Mouse (Mus musculus): ENCODE measurements around the gene Dbp. TPM values are rescaled to one million over a fixed set of nuclear protein-coding genes. Genes with fewer than 3 reads are reported as not detected.
A peak's percentile ranks its signal among the peaks of the same experiment; 100 is the strongest.

Dbp gene
- polyA plus RNA-seq, 1 experiment from 2014 or later: 4.7 TPM

GRCm38 (mm10) chr7:45741308-45741707 is 36.4 kb downstream of the Dbp start:
- no peaks in the 10 kb centered on the region for H3K36me3 ChIP-seq
- no peak overlapping the region for H3K4me3 ChIP-seq (replicated peaks)
- H3K9me3 ChIP-seq (replicated peaks): no peaks in the 10 kb centered on the region
- H3K4me2 ChIP-seq: 0 out of 2 replicates have a peak overlapping the region, but pooled peaks have one; percentile 54
- H3K4me1 ChIP-seq: peaks cover 10% of the 10 kb centered on the region
- H3K27me3 ChIP-seq: no peaks in the 10 kb centered on the region
- no peak overlapping the region for H3K9ac ChIP-seq
- no peak overlapping the region for H3K27ac ChIP-seq
- no peak for ATAC-seq (replicated peaks; ENCODE audit: low FRiP score)
- WGBS: 85% methylated on average over 12 of the region's 12 CpGs

GRCm38 (mm10) chr7:45741777-45742176 is 36.9 kb downstream of the Dbp start:
- Histone ChIP-seq H3K27me3 (no peaks in the 10 kb centered on the region), H3K4me2 (peak overlapping the region; percentile 54), H3K9me3 (replicated peaks) (no peaks in the 10 kb centered on the region; the same call in 1 of the 2 replicates), H3K36me3 (no peaks in the 10 kb centered on the region), H3K27ac (no peak overlapping the region), H3K9ac (no peak overlapping the region), H3K4me3 (replicated peaks) (peak overlapping the region; percentile 38), H3K4me1 (peaks cover 10% of the 10 kb centered on the region)
- no peak for ATAC-seq (replicated peaks; ENCODE audit: low FRiP score)
- 37% methylated on average over 11 of the region's 11 CpGs for WGBS

- Histone ChIP-seq H3K27ac (no peak overlapping the region), H3K27me3 (no peaks in the 10 kb centered on the region), H3K36me3 (no peaks in the 10 kb centered on the region), H3K4me3 (replicated peaks) (peak overlapping the region; percentile 38), H3K4me2 (peak overlapping the region; percentile 54), H3K9me3 (replicated peaks) (no peaks in the 10 kb centered on the region; the same call in 1 of the 2 replicates), H3K4me1 (peaks cover 10% of the 10 kb centered on the region), H3K9ac (no peak overlapping the region)
- WGBS: 36% methylated on average over 19 of the region's 19 CpGs
- ATAC-seq (replicated peaks; ENCODE audit: low FRiP score): no peak
Measured at GRCm38 (mm10) chr7:45742338-45742737, 37.5 kb downstream of the Dbp start.

- no peaks in the 10 kb centered on the region for H3K36me3 ChIP-seq
- WGBS: 28% methylated on average over 2 of the region's 2 CpGs
- no peak overlapping the region for H3K27ac ChIP-seq
- H3K4me3 ChIP-seq (replicated peaks): no peak overlapping the region
- no peak overlapping the region for H3K9ac ChIP-seq
- H3K4me2 ChIP-seq: no peak overlapping the region
- H3K9me3 ChIP-seq (replicated peaks): no peaks in the 10 kb centered on the region; the same call in 1 of the 2 replicates
- H3K4me1 ChIP-seq: peaks cover 19% of the 10 kb centered on the region
- no peaks in the 10 kb centered on the region for H3K27me3 ChIP-seq
- ATAC-seq (replicated peaks; ENCODE audit: low FRiP score): peak; percentile 52; the same call in 1 of the 2 replicates
Measured at GRCm38 (mm10) chr7:45744387-45744786, 39.5 kb downstream of the Dbp start.

GRCm38 (mm10) chr7:45746518-45746917 is 41.6 kb downstream of the Dbp start:
- Histone ChIP-seq H3K4me1 (peaks cover 25% of the 10 kb centered on the region), H3K36me3 (no peaks in the 10 kb centered on the region), H3K4me2 (no peak overlapping the region), H3K27ac (no peak overlapping the region), H3K9ac (no peak overlapping the region), H3K27me3 (no peaks in the 10 kb centered on the region), H3K9me3 (replicated peaks) (no peaks in the 10 kb centered on the region; the same call in 1 of the 2 replicates), H3K4me3 (replicated peaks) (no peak overlapping the region)
- ATAC-seq (replicated peaks; ENCODE audit: low FRiP score): no peak
- WGBS: 63% methylated on average over 6 of the region's 6 CpGs

GRCm38 (mm10) chr7:45747450-45747849 is 42.6 kb downstream of the Dbp start:
- no peak overlapping the region for H3K27ac ChIP-seq
- ATAC-seq (replicated peaks; ENCODE audit: low FRiP score): no peak
- WGBS: 91% methylated on average over 5 of the region's 5 CpGs

GRCm38 (mm10) chr7:45748110-45748509 is 43.2 kb downstream of the Dbp start:
- Histone ChIP-seq H3K36me3 (no peaks in the 10 kb centered on the region), H3K4me1 (peaks cover 19% of the 10 kb centered on the region), H3K27me3 (no peaks in the 10 kb centered on the region), H3K9ac (no peak overlapping the region), H3K9me3 (replicated peaks) (no peaks in the 10 kb centered on the region; the same call in 1 of the 2 replicates), H3K4me3 (replicated peaks) (no peak overlapping the region), H3K27ac (no peak overlapping the region), H3K4me2 (no peak overlapping the region)
- 56% methylated on average over 7 of the region's 7 CpGs for WGBS
- no peak for ATAC-seq (replicated peaks; ENCODE audit: low FRiP score)

More at GRCm38 (mm10) chr7:45747450-45747849, 42.6 kb downstream of the Dbp start:
- Histone ChIP-seq H3K36me3 (no peaks in the 10 kb centered on the region), H3K4me1 (peaks cover 16% of the 10 kb centered on the region), H3K9ac (no peak overlapping the region), H3K4me3 (replicated peaks) (no peak overlapping the region), H3K4me2 (no peak overlapping the region), H3K27me3 (no peaks in the 10 kb centered on the region), H3K9me3 (replicated peaks) (no peaks in the 10 kb centered on the region; the same call in 1 of the 2 replicates)

- peak; percentile 27; the same call in 1 of the 2 replicates for ATAC-seq (replicated peaks; ENCODE audit: low FRiP score)
- no peak overlapping the region for H3K9ac ChIP-seq
- 32% methylated on average over 10 of the region's 10 CpGs for WGBS
- H3K27me3 ChIP-seq: no peaks in the 10 kb centered on the region
- no peaks in the 10 kb centered on the region for H3K36me3 ChIP-seq
- H3K4me1 ChIP-seq: peaks cover 19% of the 10 kb centered on the region
- H3K4me3 ChIP-seq (replicated peaks): no peak overlapping the region
- no peaks in the 10 kb centered on the region; the same call in 1 of the 2 replicates for H3K9me3 ChIP-seq (replicated peaks)
- H3K27ac ChIP-seq: peak overlapping the region; percentile 3; the same call in 1 of the 2 replicates
- peak overlapping the region; percentile 27; the same call in 1 of the 2 replicates for H3K4me2 ChIP-seq
Measured at GRCm38 (mm10) chr7:45749401-45749800, 44.5 kb downstream of the Dbp start.

GRCm38 (mm10) chr7:45750162-45750561 is 45.3 kb downstream of the Dbp start:
- no peak for ATAC-seq (replicated peaks; ENCODE audit: low FRiP score)
- H3K9ac ChIP-seq: no peak overlapping the region
- WGBS: 60% methylated on average over 9 of the region's 9 CpGs
- H3K9me3 ChIP-seq (replicated peaks): no peaks in the 10 kb centered on the region; the same call in 1 of the 2 replicates
- H3K4me1 ChIP-seq: peaks cover 19% of the 10 kb centered on the region
- no peak overlapping the region for H3K27ac ChIP-seq
- H3K27me3 ChIP-seq: no peaks in the 10 kb centered on the region
- H3K4me3 ChIP-seq (replicated peaks): no peak overlapping the region
- no peak overlapping the region for H3K4me2 ChIP-seq
- no peaks in the 10 kb centered on the region for H3K36me3 ChIP-seq

GRCm38 (mm10) chr7:45755703-45756102 is 50.8 kb downstream of the Dbp start:
- no peak overlapping the region for H3K4me2 ChIP-seq
- no peak overlapping the region for H3K4me3 ChIP-seq (replicated peaks)
- WGBS: 56% methylated on average over 6 of the region's 6 CpGs
- no peak for ATAC-seq (replicated peaks; ENCODE audit: low FRiP score)
- H3K4me1 ChIP-seq: peaks cover 13% of the 10 kb centered on the region
- H3K27ac ChIP-seq: no peak overlapping the region
- H3K9me3 ChIP-seq (replicated peaks): no peaks in the 10 kb centered on the region
- H3K9ac ChIP-seq: no peak overlapping the region
- H3K27me3 ChIP-seq: peaks cover 31% of the 10 kb centered on the region
- no peaks in the 10 kb centered on the region for H3K36me3 ChIP-seq

GRCm38 (mm10) chr7:45759400-45759799 is 54.5 kb downstream of the Dbp start:
- peak; percentile 85 for ATAC-seq (replicated peaks; ENCODE audit: low FRiP score)
- H3K27me3 ChIP-seq: peaks cover 31% of the 10 kb centered on the region
- H3K9ac ChIP-seq: peak overlapping the region; percentile 18; the same call in 1 of the 2 replicates
- H3K27ac ChIP-seq: peak overlapping the region; percentile 56; the same call in 1 of the 2 replicates
- peak overlapping the region; percentile 63 for H3K4me2 ChIP-seq
- H3K36me3 ChIP-seq: no peaks in the 10 kb centered on the region
- peak overlapping the region; percentile 30 for H3K4me3 ChIP-seq (replicated peaks)
- peaks cover 10% of the 10 kb centered on the region for H3K4me1 ChIP-seq
- 4% methylated on average over 27 of the region's 27 CpGs for WGBS
- no peaks in the 10 kb centered on the region for H3K9me3 ChIP-seq (replicated peaks)
